Mouse (Mus musculus): ENCODE measurements around the gene Gm42421. TPM values are rescaled to one million over a fixed set of nuclear protein-coding genes. Genes with fewer than 3 reads are reported as not detected.
A peak's percentile ranks its signal among the peaks of the same experiment; 100 is the strongest.

Gm42421 gene
- polyA plus RNA-seq, 2 experiments = 0.20 to 0.59 TPM

- Histone ChIP-seq H3K27ac (peak overlapping the region; percentile 76), H3K36me3 (replicated peaks; ENCODE audit: control insufficient read depth, insufficient read depth, low read depth) (peaks cover 63% of the 10 kb centered on the region), H3K27me3 (ENCODE audit: control insufficient read depth, insufficient read depth, low read length) (no peaks in the 10 kb centered on the region), H3K9ac (replicated peaks) (peak overlapping the region; percentile 33), H3K4me1 (replicated peaks; ENCODE audit: control insufficient read depth in 2 of 2, insufficient read depth in 2 of 2, low read length in 1 of 2) (peaks cover 17 to 20% of the 10 kb centered on the region in 2 experiments), H3K4me3 (ENCODE audit: insufficient read depth in 1 of 2, low read depth in 2 of 2, low read length in 2 of 2) (no peak overlapping the region), H3K9me3 (ENCODE audit: control insufficient read depth, low read length) (no peaks in the 10 kb centered on the region), H3K4me2 (ENCODE audit: low read depth) (peak overlapping the region; percentile 54)
- WGBS (ENCODE audit: insufficient replicate concordance) = 35% methylated on average over 6 of the region's 6 CpGs
- DNase-seq (ENCODE audit: low read depth in 3 of 3, low spot score in 3 of 3) (peak; percentile 75 to 78 (median 78)), ATAC-seq (ENCODE audit: insufficient read depth) (peak; percentile 100)
- TF ChIP-seq EP300 (IDR thresholded peaks at IDR 0.05; ENCODE audit: low read depth) (peak; percentile 77), CTCF (IDR thresholded peaks at IDR 0.05; ENCODE audit: low read depth) (no peak)
Observed at GRCm38 (mm10) chr5:143924781-143925452, 3.1 kb upstream of the Gm42421 start.

- ATAC-seq (ENCODE audit: insufficient read depth) (no peak), DNase-seq (ENCODE audit: low read depth in 3 of 3, low spot score in 3 of 3) (no peak)
- TF ChIP-seq CTCF (IDR thresholded peaks at IDR 0.05; ENCODE audit: low read depth) (no peak), EP300 (IDR thresholded peaks at IDR 0.05; ENCODE audit: low read depth) (no peak)
- H3K27ac ChIP-seq = no peak overlapping the region
- H3K4me1 ChIP-seq (replicated peaks; ENCODE audit: control insufficient read depth in 2 of 2, insufficient read depth in 2 of 2, low read length in 1 of 2) = peaks cover 13 to 15% of the 10 kb centered on the region in 2 experiments
- no peak overlapping the region for H3K4me3 ChIP-seq (ENCODE audit: insufficient read depth in 1 of 2, low read depth in 2 of 2, low read length in 2 of 2)
- H3K4me2 ChIP-seq (ENCODE audit: low read depth) = no peak overlapping the region
- no peaks in the 10 kb centered on the region for H3K9me3 ChIP-seq (ENCODE audit: control insufficient read depth, low read length)
- 81% methylated on average over 4 of the region's 4 CpGs for WGBS (ENCODE audit: insufficient replicate concordance)
- peaks cover 46% of the 10 kb centered on the region for H3K36me3 ChIP-seq (replicated peaks; ENCODE audit: control insufficient read depth, insufficient read depth, low read depth)
- no peak overlapping the region for H3K9ac ChIP-seq (replicated peaks)
- H3K27me3 ChIP-seq (ENCODE audit: control insufficient read depth, insufficient read depth, low read length) = no peaks in the 10 kb centered on the region
Observed at GRCm38 (mm10) chr5:143929291-143929690, 1.3 kb downstream of the Gm42421 start.

- Histone ChIP-seq H3K9me3 (ENCODE audit: control insufficient read depth, low read length) (no peaks in the 10 kb centered on the region), H3K9ac (replicated peaks) (no peak overlapping the region), H3K4me2 (ENCODE audit: low read depth) (no peak overlapping the region), H3K4me1 (replicated peaks; ENCODE audit: control insufficient read depth in 2 of 2, insufficient read depth in 2 of 2, low read length in 1 of 2) (peaks cover 0 to 2% of the 10 kb centered on the region in 2 experiments; a peak in 3 of 4 replicates), H3K36me3 (replicated peaks; ENCODE audit: control insufficient read depth, insufficient read depth, low read depth) (peaks cover 41% of the 10 kb centered on the region), H3K4me3 (ENCODE audit: insufficient read depth in 1 of 2, low read depth in 2 of 2, low read length in 2 of 2) (no peak overlapping the region), H3K27ac (no peak overlapping the region), H3K27me3 (ENCODE audit: control insufficient read depth, insufficient read depth, low read length) (no peaks in the 10 kb centered on the region)
- no peak for TF ChIP-seq EP300 (IDR thresholded peaks at IDR 0.05; ENCODE audit: low read depth)
- TF ChIP-seq CTCF (IDR thresholded peaks at IDR 0.05; ENCODE audit: low read depth) = no peak
- WGBS (ENCODE audit: insufficient replicate concordance) = 88% methylated on average over 12 of the region's 12 CpGs
- ATAC-seq (ENCODE audit: insufficient read depth) = no peak
- no peak for DNase-seq (ENCODE audit: low read depth in 3 of 3, low spot score in 3 of 3)
Observed at GRCm38 (mm10) chr5:143930656-143931055, 2.7 kb downstream of the Gm42421 start.

- 79% methylated on average over 6 of the region's 6 CpGs for WGBS (ENCODE audit: insufficient replicate concordance)
- Histone ChIP-seq H3K4me2 (ENCODE audit: low read depth) (no peak overlapping the region), H3K36me3 (replicated peaks; ENCODE audit: control insufficient read depth, insufficient read depth, low read depth) (peaks cover 30% of the 10 kb centered on the region), H3K27me3 (ENCODE audit: control insufficient read depth, insufficient read depth, low read length) (no peaks in the 10 kb centered on the region), H3K9ac (replicated peaks) (no peak overlapping the region), H3K4me1 (replicated peaks; ENCODE audit: control insufficient read depth in 2 of 2, insufficient read depth in 2 of 2, low read length in 1 of 2) (peaks cover 0 to 3% of the 10 kb centered on the region in 2 experiments; a peak in 1 of 4 replicates), H3K9me3 (ENCODE audit: control insufficient read depth, low read length) (no peaks in the 10 kb centered on the region), H3K4me3 (ENCODE audit: insufficient read depth in 1 of 2, low read depth in 2 of 2, low read length in 2 of 2) (no peak overlapping the region), H3K27ac (no peak overlapping the region)
- TF ChIP-seq CTCF (IDR thresholded peaks at IDR 0.05; ENCODE audit: low read depth) (no peak), EP300 (IDR thresholded peaks at IDR 0.05; ENCODE audit: low read depth) (no peak)
- no peak for DNase-seq (ENCODE audit: low read depth in 3 of 3, low spot score in 3 of 3)
- ATAC-seq (ENCODE audit: insufficient read depth) = no peak; the same call in 1 of the 2 replicates
Observed at GRCm38 (mm10) chr5:143931863-143932580, 4.0 kb downstream of the Gm42421 start.

- Histone ChIP-seq H3K9ac (replicated peaks) (no peak within 1 kb of the TSS), H3K27ac (no peak within 1 kb of the TSS)
- no peak for DNase-seq (ENCODE audit: low read depth in 3 of 3, low spot score in 3 of 3)
Observed at GRCm38 (mm10) chr5:143932831-143933230, 4.9 kb downstream of the Gm42421 start, which contains the start of gene Rsph10b. Gene Rsph10b, plus strand, starts transcription at chr5:143933035.

More at GRCm38 (mm10) chr5:143932831-143933230, 4.9 kb downstream of the Gm42421 start, which contains the start of gene Rsph10b:
- no peak within 1 kb of the TSS for H3K4me2 ChIP-seq (ENCODE audit: low read depth)
- H3K4me1 ChIP-seq (replicated peaks; ENCODE audit: control insufficient read depth in 2 of 2, insufficient read depth in 2 of 2, low read length in 1 of 2) = peaks cover 0 to 4% of the 10 kb centered on the region in 2 experiments; a peak in 1 of 4 replicates
- H3K9me3 ChIP-seq (ENCODE audit: control insufficient read depth, low read length) = no peaks in the 10 kb centered on the region
- no peak for ATAC-seq (ENCODE audit: insufficient read depth)
- peaks cover 30% of the 10 kb centered on the region for H3K36me3 ChIP-seq (replicated peaks; ENCODE audit: control insufficient read depth, insufficient read depth, low read depth)
- 47% methylated on average over 8 of the region's 8 CpGs for WGBS (ENCODE audit: insufficient replicate concordance)
- no peaks in the 10 kb centered on the region for H3K27me3 ChIP-seq (ENCODE audit: control insufficient read depth, insufficient read depth, low read length)
- TF ChIP-seq EP300 (IDR thresholded peaks at IDR 0.05; ENCODE audit: low read depth) (no peak), CTCF (IDR thresholded peaks at IDR 0.05; ENCODE audit: low read depth) (no peak)
- no peak within 1 kb of the TSS for H3K4me3 ChIP-seq (ENCODE audit: insufficient read depth in 1 of 2, low read depth in 2 of 2, low read length in 2 of 2)

All from liver, embryonic 14.5 days (tissue).